In genomic region chr17:10138374-10138773, GRCm38 (mm10) we compare ENCODE assay signal across 13 mouse cellular contexts.
DNase-seq lines count a peak whose midpoint lies in the region.
"Had no signal": no experiment of that assay in that cellular context is flagged by ENCODE, and none has a peak within 500 bp of the region (broad histone marks: within the 10 kb centered on the region; RNA-seq: fewer than 3 reads in every experiment).

No protein-coding gene starts in this region.

- intact Hi-C loops in left cerebral cortex, postnatal 14 days (cut with DNase I): no loop called here

- peak; percentile 17 to 22 for DNase-seq in cerebellum, postnatal 10 days
- DNase-seq in cerebellum, adult 11 months: no peak
- DNase-seq in kidney, adult 18-20 months: peak; percentile 24
- no peak for DNase-seq in kidney, postnatal 25 days
- peak; percentile 38 for DNase-seq in lung, postnatal 10 days
- DNase-seq in lung, postnatal 36 days: no peak
- DNase-seq in kidney, postnatal 10 days: peak; percentile 18
- DNase-seq in left cerebral cortex, postnatal 14 days (ENCODE audit: low spot score in 2 of 2): no peak
- DNase-seq: adrenal gland, adult 8-10 months; cerebellum, adult 9-11 months; forebrain, postnatal 0 days; gastrocnemius, postnatal 36 days; heart, postnatal 4 days had no signal

Comparison
In these comparisons a context has a peak if more than half of its experiments do, and no peak if none do; other contexts are left out.
1. DNase-seq: peak in cerebellum, postnatal 10 days (2 of 2), kidney, adult 18-20 months (single experiment), lung, postnatal 10 days (single experiment) and kidney, postnatal 10 days (single experiment); none in cerebellum, adult 11 months (single experiment), kidney, postnatal 25 days (0 of 2), lung, postnatal 36 days (single experiment) and left cerebral cortex, postnatal 14 days (0 of 2).